26 mouse cellular contexts compared by ENCODE assay signal in genomic region chr9:114663782-114664181, GRCm38 (mm10). TPM values are rescaled to one million over a fixed set of nuclear protein-coding genes. Genes with fewer than 3 reads are reported as not detected.
A peak's percentile ranks its signal among the peaks of the same experiment; 100 is the strongest.
DNase-seq lines count a peak whose midpoint lies in the region; ATAC-seq lines count a peak whose summit lies in the region.
"Had no signal": no experiment of that assay in that cellular context is flagged by ENCODE, and none has a peak within 500 bp of the region (broad histone marks: within the 10 kb centered on the region; RNA-seq: fewer than 3 reads in every experiment).

No protein-coding gene starts in this region.

- 83% methylated on average over 11 of the region's 11 CpGs for WGBS in heart, embryonic 16.5 days
- WGBS in heart, embryonic 10.5 days: 76% methylated on average over 11 of the region's 11 CpGs
- 89% methylated on average over 11 of the region's 11 CpGs for WGBS in hindbrain, embryonic 14.5 days

- H3K4me1 ChIP-seq in heart, embryonic 16.5 days (ENCODE audit: control insufficient read depth, insufficient read depth, low read length): peaks cover 25% of the 10 kb centered on the region
- peaks cover 10% of the 10 kb centered on the region for H3K4me1 ChIP-seq in heart, embryonic 10.5 days
- no peaks in the 10 kb centered on the region; the same call in none of the 2 replicates for H3K4me1 ChIP-seq in hindbrain, embryonic 14.5 days (replicated peaks; ENCODE audit: control insufficient read depth, insufficient read depth, low read length)
- H3K4me1 ChIP-seq: embryonic facial prominence, embryonic 12.5 days; limb, embryonic 13.5 days; liver, embryonic 13.5 days had no signal

- ATAC-seq in frontal cortex, adult (ENCODE audit: low TSS enrichment): peak; percentile 36
- no peak for ATAC-seq in heart, embryonic 16.5 days (replicated peaks; ENCODE audit: extremely low read depth, insufficient read depth, low FRiP score)
- no peak for ATAC-seq in hindbrain, embryonic 14.5 days (ENCODE audit: low FRiP score)
- ATAC-seq: forebrain, postnatal 0 days; inflammation-experienced regulatory T-cells, adult 6 months had no signal

- 0 out of 2 replicates have a peak, but pooled peaks cover 2% of the 10 kb centered on the region for H3K9me3 ChIP-seq in heart, embryonic 16.5 days (replicated peaks; ENCODE audit: control insufficient read depth, low read length)
- H3K9me3 ChIP-seq in heart, embryonic 10.5 days: no peaks in the 10 kb centered on the region
- H3K9me3 ChIP-seq in hindbrain, embryonic 14.5 days (ENCODE audit: control insufficient read depth, low read length): no peaks in the 10 kb centered on the region
- H3K9me3 ChIP-seq: embryonic facial prominence, embryonic 12.5 days; hindbrain, embryonic 13.5 days; limb, embryonic 13.5 days; liver, embryonic 13.5 days; midbrain, embryonic 12.5 days had no signal

- no peaks in the 10 kb centered on the region for H3K36me3 ChIP-seq in heart, embryonic 16.5 days (ENCODE audit: control insufficient read depth, insufficient read depth)
- no peaks in the 10 kb centered on the region for H3K36me3 ChIP-seq in heart, embryonic 10.5 days
- H3K36me3 ChIP-seq in hindbrain, embryonic 14.5 days (replicated peaks; ENCODE audit: control insufficient read depth, insufficient read depth): no peaks in the 10 kb centered on the region
- H3K36me3 ChIP-seq: embryonic facial prominence, embryonic 12.5 days; hindbrain, embryonic 13.5 days; limb, embryonic 13.5 days; liver, embryonic 13.5 days; midbrain, embryonic 12.5 days had no signal

- H3K27ac ChIP-seq in heart, embryonic 16.5 days (ENCODE audit: low read length): peak overlapping the region; percentile 82
- no peak overlapping the region; the same call in 1 of the 2 replicates for H3K27ac ChIP-seq in heart, embryonic 10.5 days
- H3K27ac ChIP-seq in hindbrain, embryonic 14.5 days: no peak overlapping the region
- H3K27ac ChIP-seq: embryonic facial prominence, embryonic 12.5 days; hindbrain, embryonic 13.5 days; limb, embryonic 13.5 days; liver, embryonic 13.5 days; midbrain, embryonic 12.5 days had no signal

- no peak overlapping the region for H3K4me2 ChIP-seq in heart, embryonic 16.5 days (ENCODE audit: low read depth, low read length)
- H3K4me2 ChIP-seq in hindbrain, embryonic 14.5 days (replicated peaks): no peak overlapping the region
- H3K4me2 ChIP-seq: embryonic facial prominence, embryonic 12.5 days; hindbrain, embryonic 13.5 days; limb, embryonic 13.5 days; liver, embryonic 13.5 days; midbrain, embryonic 12.5 days had no signal

- no peaks in the 10 kb centered on the region for H3K27me3 ChIP-seq in heart, embryonic 16.5 days (ENCODE audit: control insufficient read depth, insufficient read depth, low read length)
- no peaks in the 10 kb centered on the region; the same call in 1 of the 2 replicates for H3K27me3 ChIP-seq in heart, embryonic 10.5 days (ENCODE audit: insufficient read depth, poor library complexity, severe bottlenecking)
- no peaks in the 10 kb centered on the region for H3K27me3 ChIP-seq in hindbrain, embryonic 14.5 days (ENCODE audit: control insufficient read depth, insufficient read depth, low read length)
- H3K27me3 ChIP-seq: embryonic facial prominence, embryonic 12.5 days; hindbrain, embryonic 13.5 days; limb, embryonic 13.5 days; liver, embryonic 13.5 days had no signal

- H3K9ac ChIP-seq in heart, embryonic 16.5 days (ENCODE audit: low read length): no peak overlapping the region; the same call in 1 of the 2 replicates
- H3K9ac ChIP-seq in hindbrain, embryonic 14.5 days: no peak overlapping the region
- H3K9ac ChIP-seq: embryonic facial prominence, embryonic 12.5 days; forebrain, postnatal 0 days; hindbrain, embryonic 13.5 days; limb, embryonic 13.5 days; liver, embryonic 13.5 days; midbrain, embryonic 12.5 days had no signal

- no peak for DNase-seq in frontal cortex, postnatal 10 days (ENCODE audit: low spot score in 2 of 2)
- no peak for DNase-seq in heart, embryonic 10.5 days (ENCODE audit: low spot score)
- DNase-seq in A20 (ENCODE audit: low read depth, low spot score): peak; percentile 80
- DNase-seq in MN1 (ENCODE audit: low spot score): peak; percentile 46
- no peak for DNase-seq in retina, embryonic 14.5 days (ENCODE audit: low spot score)
- no peak for DNase-seq in hindbrain, embryonic 14.5 days (ENCODE audit: low spot score)
- DNase-seq: adrenal gland, adult 2 months; cerebellum, adult 18-20 months; cerebellum, postnatal 14 days; forebrain, postnatal 0 days; gastrocnemius, postnatal 36 days; heart, postnatal 14 days; kidney, adult 18-20 months; liver, embryonic 13.5 days; lung, adult 2 months; lung, postnatal 14 days; right cerebral cortex, postnatal 25 days; spleen, adult 18-20 months; thymus, postnatal 25 days had no signal

- no peak overlapping the region for H3K4me3 ChIP-seq in heart, embryonic 16.5 days (ENCODE audit: low read length)
- H3K4me3 ChIP-seq in heart, embryonic 10.5 days: no peak overlapping the region
- H3K4me3 ChIP-seq in hindbrain, embryonic 14.5 days (replicated peaks; ENCODE audit: low read length): no peak overlapping the region
- H3K4me3 ChIP-seq: embryonic facial prominence, embryonic 12.5 days; hindbrain, embryonic 13.5 days; limb, embryonic 13.5 days; liver, embryonic 13.5 days; midbrain, embryonic 12.5 days had no signal

RNA-seq across cellular contexts. Expression of gene Cnot10, which starts 23.8 kb away (rescaled TPM):
- polyA plus RNA-seq in heart, embryonic 16.5 days (2015; fragmentation: Nextera tagmentation; extraction: Ambion mirVana): 38.6 and 41.4 TPM in 2 replicates
- 44.8 and 53.3 TPM in 2 replicates for polyA plus RNA-seq in heart, embryonic 10.5 days (2016; fragmentation: Nextera tagmentation; extraction: Ambion mirVana)
- polyA plus RNA-seq in hindbrain, embryonic 14.5 days (2014; fragmentation: Nextera tagmentation; extraction: Ambion mirVana): 51.2 and 57.3 TPM in 2 replicates

RNA-seq across cellular contexts. Expression of gene Dync1li1, which starts 24.8 kb away (rescaled TPM):
- polyA plus RNA-seq in heart, embryonic 16.5 days (2015; fragmentation: Nextera tagmentation; extraction: Ambion mirVana): 69.2 and 76.0 TPM in 2 replicates
- polyA plus RNA-seq in heart, embryonic 10.5 days (2016; fragmentation: Nextera tagmentation; extraction: Ambion mirVana): 71.3 and 83.9 TPM in 2 replicates
- polyA plus RNA-seq in hindbrain, embryonic 14.5 days (2014; fragmentation: Nextera tagmentation; extraction: Ambion mirVana): 87.6 and 107 TPM in 2 replicates

Comparison
In these comparisons a context has a peak if more than half of its experiments do, and no peak if none do; other contexts are left out.
1. DNase-seq: peak in A20 (single experiment) and MN1 (single experiment); none in frontal cortex, postnatal 10 days (0 of 2), heart, embryonic 10.5 days (single experiment), retina, embryonic 14.5 days (single experiment) and hindbrain, embryonic 14.5 days (single experiment).